Mouse (Mus musculus): ENCODE measurements around the gene Dstn.

DNA sequence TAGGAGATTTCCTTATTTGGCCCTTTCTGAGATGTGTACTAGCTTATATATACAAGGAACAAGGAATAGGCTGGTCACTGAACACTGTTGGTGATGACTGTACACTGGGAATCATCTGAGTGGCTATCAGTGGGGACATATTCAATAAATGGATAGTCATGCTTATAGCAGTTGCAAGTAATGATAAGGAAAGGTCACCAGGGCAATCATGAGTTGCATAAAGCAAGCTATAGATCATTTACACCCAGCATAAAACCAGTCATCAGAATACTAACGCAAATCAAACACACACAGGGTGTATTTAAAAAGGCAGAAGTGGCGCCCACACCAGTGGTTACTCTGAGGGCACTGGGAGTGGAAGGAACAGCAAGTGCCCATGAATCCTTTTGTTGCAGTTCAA, 2.9 kb upstream of the Dstn start:
- no peak for TF ChIP-seq POLR2A (IDR thresholded peaks at IDR 0.05; ENCODE audit: borderline replicate concordance, insufficient read depth, low read length)
- TF ChIP-seq CTCF (IDR thresholded peaks at IDR 0.05; ENCODE audit: borderline replicate concordance, insufficient read depth, low read depth, low read length): no peak
